Mouse (Mus musculus): Measurements from ENCODE around the gene Dgcr6. TPM values are rescaled to one million over a fixed set of nuclear protein-coding genes. Genes with fewer than 3 reads are reported as not detected.
"Not testable (repeated sequence)": the region's sequence is repeated elsewhere in the genome, so short reads cannot be mapped to it uniquely, and the experiment has no call there.

The Dgcr6 gene
- 148 and 162 TPM in 2 replicates for polyA plus RNA-seq (2015; fragmentation: Nextera tagmentation; extraction: Ambion mirVana)

- Histone ChIP-seq H3K27me3 (replicated peaks) (peaks cover 4% of the 10 kb centered on the region; the same call in 1 of the 2 replicates), H3K4me1 (peaks cover 8% of the 10 kb centered on the region), H3K9me3 (replicated peaks) (no peaks in the 10 kb centered on the region), H3K4me3 (replicated peaks) (peak within 1 kb of the TSS; percentile 12; the same call in 1 of the 2 replicates), H3K9ac (replicated peaks) (peak within 1 kb of the TSS; percentile 15; the same call in 1 of the 2 replicates), H3K36me3 (no peaks in the 10 kb centered on the region), H3K4me2 (peak within 1 kb of the TSS; percentile 43), H3K27ac (replicated peaks) (peak within 1 kb of the TSS; percentile 58)
- peak; percentile 79 for ATAC-seq (ENCODE audit: low FRiP score)
- WGBS: 13% methylated on average over 11 of the region's 11 CpGs
These were observed at the start of gene Dgcr6 for GRCm38 (mm10) chr16:18052731-18053202. Dgcr6 (plus strand) TSS chr16:18052860.

DNA sequence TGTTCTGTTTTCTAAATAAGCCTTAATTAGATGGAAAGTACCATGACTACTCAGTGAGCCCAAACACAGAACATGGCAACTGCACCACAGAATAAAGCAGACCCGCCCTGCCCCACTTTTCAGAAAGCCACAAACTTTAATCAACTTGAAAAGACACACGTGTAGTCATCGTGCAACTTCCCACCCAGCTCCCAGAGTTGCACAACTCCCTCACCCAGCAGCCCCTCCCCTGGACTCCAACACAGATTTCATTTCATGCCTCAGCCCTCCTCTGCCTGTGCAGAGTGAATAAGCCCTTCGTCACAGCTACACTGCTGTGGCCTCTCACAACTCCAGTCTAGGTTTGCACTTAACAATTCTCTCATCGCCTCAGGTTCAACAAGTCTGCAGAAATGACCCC is 48.1 kb upstream of the Dgcr6 start:
- H3K4me1 ChIP-seq: no peaks in the 10 kb centered on the region
- no peak overlapping the region for H3K9ac ChIP-seq (replicated peaks)
- H3K4me2 ChIP-seq: no peak overlapping the region
- no peak overlapping the region for H3K27ac ChIP-seq (replicated peaks)
- no peak overlapping the region for H3K4me3 ChIP-seq (replicated peaks)
- ATAC-seq (ENCODE audit: low FRiP score): no peak
- no peaks in the 10 kb centered on the region for H3K9me3 ChIP-seq (replicated peaks)
- no peaks in the 10 kb centered on the region for H3K36me3 ChIP-seq
- 63% methylated on average over 5 of the region's 5 CpGs for WGBS
- H3K27me3 ChIP-seq (replicated peaks): no peaks in the 10 kb centered on the region

GRCm38 (mm10) chr16:18007083-18007482 is 45.6 kb upstream of the Dgcr6 start:
- Histone ChIP-seq H3K4me2 (no peak overlapping the region), H3K36me3 (no peaks in the 10 kb centered on the region), H3K27ac (replicated peaks) (no peak overlapping the region), H3K4me3 (replicated peaks) (no peak overlapping the region), H3K9me3 (replicated peaks) (no peaks in the 10 kb centered on the region), H3K9ac (replicated peaks) (no peak overlapping the region), H3K27me3 (replicated peaks) (no peaks in the 10 kb centered on the region), H3K4me1 (no peaks in the 10 kb centered on the region)
- WGBS: 49% methylated on average over 4 of the region's 4 CpGs
- ATAC-seq (ENCODE audit: low FRiP score): no peak

- no peak overlapping the region for H3K9ac ChIP-seq (replicated peaks)
- no peak overlapping the region for H3K4me3 ChIP-seq (replicated peaks)
- H3K9me3 ChIP-seq (replicated peaks): no peaks in the 10 kb centered on the region
- no peak overlapping the region for H3K4me2 ChIP-seq
- no peaks in the 10 kb centered on the region for H3K27me3 ChIP-seq (replicated peaks)
- H3K27ac ChIP-seq (replicated peaks): no peak overlapping the region
- H3K36me3 ChIP-seq: no peaks in the 10 kb centered on the region
- H3K4me1 ChIP-seq: no peaks in the 10 kb centered on the region
- ATAC-seq (ENCODE audit: low FRiP score): no peak
- 70% methylated on average over 6 of the region's 6 CpGs for WGBS
These were observed 41.6 kb upstream of the Dgcr6 start for GRCm38 (mm10) chr16:18011101-18011500.

- not testable (repeated sequence) for H3K4me3 ChIP-seq (replicated peaks); H3K27ac ChIP-seq (replicated peaks); H3K9me3 ChIP-seq (replicated peaks); ATAC-seq (ENCODE audit: low FRiP score); H3K4me1 ChIP-seq; H3K27me3 ChIP-seq (replicated peaks); H3K4me2 ChIP-seq; H3K36me3 ChIP-seq; H3K9ac ChIP-seq (replicated peaks)
- WGBS: 72% methylated on average over 4 of the region's 4 CpGs
These were observed 36.2 kb upstream of the Dgcr6 start for GRCm38 (mm10) chr16:18016482-18016881.

DNA sequence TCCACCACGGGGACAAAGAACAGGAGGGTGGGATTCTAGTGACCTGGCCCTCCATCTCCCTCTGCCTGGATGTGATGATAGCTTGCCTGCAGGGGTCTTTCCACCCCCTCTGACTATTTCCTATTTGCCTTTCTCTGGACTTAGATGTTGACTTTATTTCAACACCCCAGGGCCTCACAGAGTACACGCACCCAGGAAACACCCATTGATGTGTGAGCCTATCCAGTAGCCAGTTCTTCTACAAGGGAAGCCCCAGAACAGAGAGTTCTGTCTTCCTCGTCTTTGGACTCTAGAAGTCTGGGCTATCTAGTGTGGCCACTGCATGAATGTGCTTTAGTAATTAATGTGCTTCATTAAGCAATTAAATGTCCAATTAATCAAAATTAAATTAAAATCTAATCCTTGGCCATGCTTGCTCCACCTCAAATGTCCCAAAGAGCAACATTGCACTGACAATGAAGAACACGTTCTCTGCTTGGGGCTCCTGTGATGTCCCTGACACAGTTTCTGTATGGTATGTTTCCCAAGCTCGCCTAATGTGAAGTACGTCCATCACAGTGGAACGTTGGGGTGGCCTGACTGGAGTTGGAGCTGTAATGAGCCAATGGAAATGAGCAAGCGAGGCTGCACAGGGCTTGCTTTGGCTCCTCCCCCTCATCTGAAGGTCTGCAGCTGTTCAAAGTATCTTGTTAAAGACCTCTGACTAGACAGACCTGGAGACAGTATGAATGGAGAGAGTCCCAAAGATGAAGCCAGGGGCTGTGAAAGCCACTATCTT is 29.7 kb upstream of the Dgcr6 start:
- Histone ChIP-seq H3K4me1 (no peaks in the 10 kb centered on the region), H3K36me3 (no peaks in the 10 kb centered on the region), H3K9me3 (replicated peaks) (no peaks in the 10 kb centered on the region), H3K4me2 (no peak overlapping the region), H3K27ac (replicated peaks) (no peak overlapping the region), H3K4me3 (replicated peaks) (no peak overlapping the region), H3K27me3 (replicated peaks) (no peaks in the 10 kb centered on the region), H3K9ac (replicated peaks) (no peak overlapping the region)
- WGBS: 76% methylated on average over 8 of the region's 8 CpGs
- ATAC-seq (ENCODE audit: low FRiP score): no peak

DNA sequence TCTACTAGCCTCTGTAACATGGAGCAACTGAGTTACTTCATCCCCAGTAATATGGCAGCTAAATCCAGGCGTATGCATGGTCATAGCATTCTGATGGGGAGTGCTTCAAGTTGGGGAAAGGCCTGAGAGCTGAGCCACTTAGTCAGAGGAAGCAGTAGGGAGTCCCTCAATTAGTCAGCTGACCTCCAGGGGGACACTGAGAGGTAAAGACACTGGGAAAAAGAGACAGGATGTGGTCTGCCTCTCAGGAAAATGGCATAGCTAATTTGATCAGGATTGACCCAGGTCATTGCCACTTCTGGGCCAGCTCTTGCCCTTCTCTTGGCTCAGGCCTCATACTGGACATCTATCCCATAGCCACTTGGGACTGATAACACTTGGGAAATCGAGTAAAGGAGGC is 25.3 kb upstream of the Dgcr6 start:
- WGBS: 80% methylated on average over 2 of the region's 2 CpGs
- H3K9me3 ChIP-seq (replicated peaks): no peaks in the 10 kb centered on the region
- ATAC-seq (ENCODE audit: low FRiP score): no peak

GRCm38 (mm10) chr16:18031752-18032151 is 20.9 kb upstream of the Dgcr6 start:
- Histone ChIP-seq H3K36me3 (no peaks in the 10 kb centered on the region), H3K4me3 (replicated peaks) (no peak overlapping the region), H3K27ac (replicated peaks) (no peak overlapping the region), H3K9ac (replicated peaks) (no peak overlapping the region), H3K4me1 (no peaks in the 10 kb centered on the region), H3K9me3 (replicated peaks) (no peaks in the 10 kb centered on the region), H3K4me2 (no peak overlapping the region), H3K27me3 (replicated peaks) (no peaks in the 10 kb centered on the region)
- 56% methylated on average over 2 of the region's 2 CpGs for whole genome bisulfite sequencing
- no peak for ATAC-seq (ENCODE audit: low FRiP score)

More for the DNA sequence above, 25.3 kb upstream of the Dgcr6 start:
- Histone ChIP-seq H3K4me3 (replicated peaks) (no peak overlapping the region), H3K9ac (replicated peaks) (no peak overlapping the region), H3K4me2 (no peak overlapping the region), H3K27ac (replicated peaks) (no peak overlapping the region), H3K4me1 (no peaks in the 10 kb centered on the region), H3K36me3 (no peaks in the 10 kb centered on the region), H3K27me3 (replicated peaks) (no peaks in the 10 kb centered on the region)

- Histone ChIP-seq H3K36me3 (no peaks in the 10 kb centered on the region), H3K4me1 (no peaks in the 10 kb centered on the region), H3K27ac (replicated peaks) (no peak overlapping the region), H3K4me2 (no peak overlapping the region), H3K27me3 (replicated peaks) (no peaks in the 10 kb centered on the region), H3K9me3 (replicated peaks) (no peaks in the 10 kb centered on the region), H3K9ac (replicated peaks) (no peak overlapping the region), H3K4me3 (replicated peaks) (no peak overlapping the region)
- no peak for ATAC-seq (ENCODE audit: low FRiP score)
- 81% methylated on average over 4 of the region's 4 CpGs for WGBS
These were observed 19.4 kb upstream of the Dgcr6 start for GRCm38 (mm10) chr16:18033289-18033688.

GRCm38 (mm10) chr16:18034286-18034685 is 18.4 kb upstream of the Dgcr6 start:
- no peak overlapping the region for H3K27ac ChIP-seq (replicated peaks)
- no peaks in the 10 kb centered on the region for H3K36me3 ChIP-seq
- H3K4me2 ChIP-seq: no peak overlapping the region
- WGBS: 72% methylated on average over 4 of the region's 4 CpGs
- no peak overlapping the region for H3K9ac ChIP-seq (replicated peaks)
- H3K4me3 ChIP-seq (replicated peaks): no peak overlapping the region
- H3K9me3 ChIP-seq (replicated peaks): no peaks in the 10 kb centered on the region
- no peaks in the 10 kb centered on the region for H3K4me1 ChIP-seq
- no peak for ATAC-seq (ENCODE audit: low FRiP score)
- no peaks in the 10 kb centered on the region for H3K27me3 ChIP-seq (replicated peaks)

DNA sequence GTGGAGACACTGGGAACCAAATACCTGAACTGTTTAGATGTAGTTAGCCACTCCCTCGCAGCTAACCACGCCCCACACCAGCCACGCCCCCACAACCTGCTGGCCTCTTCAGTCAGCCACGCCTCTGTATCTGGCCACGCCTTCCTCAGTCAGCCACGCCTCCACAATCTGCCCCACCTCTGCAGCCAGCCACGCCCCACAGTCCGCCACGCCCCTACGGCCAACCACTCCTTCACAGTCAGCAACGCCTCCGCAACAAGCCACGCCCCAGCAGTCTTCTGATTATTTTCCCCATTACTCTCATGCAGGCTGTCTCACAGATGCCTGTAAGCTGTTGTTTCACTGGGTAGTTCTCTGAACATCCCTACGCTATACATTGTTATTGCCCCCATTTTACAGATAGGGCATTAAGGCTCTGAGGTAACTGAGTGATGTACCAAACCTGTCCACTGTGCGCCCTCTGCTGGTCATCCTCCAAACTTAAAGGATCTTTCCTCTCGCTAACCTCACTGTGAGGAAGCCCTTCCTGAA is 16.2 kb upstream of the Dgcr6 start:
- Histone ChIP-seq H3K4me3 (replicated peaks) (no peak overlapping the region), H3K27ac (replicated peaks) (no peak overlapping the region), H3K36me3 (no peaks in the 10 kb centered on the region), H3K9me3 (replicated peaks) (no peaks in the 10 kb centered on the region), H3K9ac (replicated peaks) (no peak overlapping the region), H3K4me1 (no peaks in the 10 kb centered on the region), H3K4me2 (no peak overlapping the region), H3K27me3 (replicated peaks) (no peaks in the 10 kb centered on the region)
- WGBS: 25% methylated on average over 16 of the region's 16 CpGs
- no peak for ATAC-seq (ENCODE audit: low FRiP score)

DNA sequence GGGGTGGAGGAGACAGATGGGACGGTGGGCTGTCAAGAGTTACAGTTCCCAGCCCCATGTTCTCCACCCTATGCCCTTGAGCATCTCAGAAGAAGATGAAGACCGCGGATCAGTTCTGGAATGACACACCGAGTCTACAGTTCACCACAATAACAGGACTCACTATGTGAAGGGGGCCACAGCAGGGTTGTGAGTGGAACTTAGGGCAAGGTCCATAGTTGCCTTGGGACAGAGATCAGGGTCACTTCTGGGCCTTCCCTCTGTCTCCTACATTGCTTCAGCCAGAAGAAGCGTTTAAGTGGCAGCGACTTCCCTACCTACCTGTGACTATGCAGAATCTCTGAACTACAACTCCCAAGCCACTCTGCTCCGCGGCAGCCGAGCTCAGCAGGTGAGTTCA is 15.6 kb upstream of the Dgcr6 start:
- Histone ChIP-seq H3K9me3 (replicated peaks) (no peaks in the 10 kb centered on the region), H3K27me3 (replicated peaks) (no peaks in the 10 kb centered on the region), H3K4me2 (no peak overlapping the region), H3K27ac (replicated peaks) (no peak overlapping the region), H3K4me1 (no peaks in the 10 kb centered on the region), H3K36me3 (no peaks in the 10 kb centered on the region), H3K9ac (replicated peaks) (no peak overlapping the region), H3K4me3 (replicated peaks) (no peak overlapping the region)
- ATAC-seq (ENCODE audit: low FRiP score): no peak
- 61% methylated on average over 9 of the region's 9 CpGs for WGBS
